Mouse (Mus musculus): ENCODE results near the gene Cemip2. TPM values are rescaled to one million over a fixed set of nuclear protein-coding genes. Genes with fewer than 3 reads are reported as not detected.

Gene Cemip2
- polyA plus RNA-seq, 1 experiment from 2014 or later = 13.0 TPM

DNA sequence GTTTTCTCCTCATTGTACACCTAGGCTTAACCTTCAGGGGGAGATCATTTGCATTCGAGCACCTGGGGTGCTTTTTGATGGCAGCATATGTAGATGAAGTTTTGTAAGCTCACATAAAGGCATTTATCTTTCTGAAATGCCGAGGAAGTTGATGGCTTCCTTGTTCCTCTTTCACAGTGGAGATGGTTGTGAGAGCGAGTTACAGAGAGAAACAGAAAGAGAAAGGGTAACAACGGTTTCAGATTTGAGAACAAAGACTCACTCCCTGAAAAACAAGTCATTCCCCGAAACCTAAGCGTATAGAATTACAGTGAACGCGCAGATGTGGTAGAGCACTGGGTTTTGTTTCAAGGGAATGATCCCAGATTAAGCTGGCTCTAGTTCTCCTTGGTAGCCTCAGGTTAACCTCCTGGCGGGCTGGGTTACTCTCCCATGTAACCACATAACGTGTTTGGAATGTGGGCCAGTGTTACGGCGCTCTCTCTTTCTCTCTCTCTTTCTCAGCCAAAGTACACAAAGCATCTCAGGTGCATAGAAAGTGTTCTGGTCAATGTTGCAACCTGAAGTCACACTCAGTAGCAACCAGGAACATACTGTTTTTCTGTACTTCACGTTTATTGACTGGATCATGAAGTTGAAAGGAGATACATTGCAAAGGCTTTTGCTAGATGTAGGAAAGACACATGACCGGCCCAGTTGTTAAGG is 40.0 kb downstream of the Cemip2 start:
- ATAC-seq (ENCODE audit: insufficient read depth, low FRiP score) = no peak
- Histone ChIP-seq H3K27ac (ENCODE audit: low read length) (no peak overlapping the region), H3K4me3 (replicated peaks; ENCODE audit: low read length) (no peak overlapping the region), H3K36me3 (ENCODE audit: control insufficient read depth, insufficient read depth, low read length) (peaks cover 26% of the 10 kb centered on the region), H3K4me1 (ENCODE audit: control insufficient read depth, insufficient read depth, low read length) (peaks cover 2% of the 10 kb centered on the region; the same call in 1 of the 2 replicates), H3K9me3 (replicated peaks; ENCODE audit: control insufficient read depth, low read length) (no peaks in the 10 kb centered on the region), H3K4me2 (ENCODE audit: low read depth, low read length) (no peak overlapping the region), H3K9ac (ENCODE audit: low read length) (no peak overlapping the region), H3K27me3 (ENCODE audit: control insufficient read depth, insufficient read depth, low read length) (no peaks in the 10 kb centered on the region)
- 81% methylated on average over 14 of the region's 14 CpGs for WGBS

DNA sequence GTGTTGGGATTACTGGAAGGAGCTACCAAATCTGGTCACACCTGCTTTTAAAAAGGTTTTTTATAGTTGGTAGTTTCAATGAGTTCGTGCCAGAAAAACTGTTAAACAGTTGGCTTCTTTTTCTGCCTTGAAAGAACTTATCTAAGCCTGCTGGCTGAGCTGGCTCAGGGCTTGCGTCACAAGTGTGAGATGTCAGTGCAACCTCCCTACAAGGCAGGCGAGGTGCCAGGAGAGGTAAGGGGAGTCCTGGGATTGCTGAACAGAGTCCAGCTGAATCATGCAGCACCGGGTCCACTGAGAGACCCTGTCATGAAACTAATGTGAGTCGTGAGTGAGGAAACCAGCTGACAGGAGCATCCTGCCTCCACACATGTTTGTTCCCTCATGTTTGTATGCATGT is 41.4 kb downstream of the Cemip2 start:
- no peak overlapping the region for H3K27ac ChIP-seq (ENCODE audit: low read length)
- H3K27me3 ChIP-seq (ENCODE audit: control insufficient read depth, insufficient read depth, low read length) = no peaks in the 10 kb centered on the region
- H3K4me3 ChIP-seq (replicated peaks; ENCODE audit: low read length) = no peak overlapping the region
- H3K4me1 ChIP-seq (ENCODE audit: control insufficient read depth, insufficient read depth, low read length) = no peaks in the 10 kb centered on the region
- no peak overlapping the region for H3K4me2 ChIP-seq (ENCODE audit: low read depth, low read length)
- 62% methylated on average over 5 of the region's 5 CpGs for WGBS
- no peak for ATAC-seq (ENCODE audit: insufficient read depth, low FRiP score)
- no peak overlapping the region for H3K9ac ChIP-seq (ENCODE audit: low read length)
- peaks cover 26% of the 10 kb centered on the region for H3K36me3 ChIP-seq (ENCODE audit: control insufficient read depth, insufficient read depth, low read length)
- H3K9me3 ChIP-seq (replicated peaks; ENCODE audit: control insufficient read depth, low read length) = no peaks in the 10 kb centered on the region

DNA sequence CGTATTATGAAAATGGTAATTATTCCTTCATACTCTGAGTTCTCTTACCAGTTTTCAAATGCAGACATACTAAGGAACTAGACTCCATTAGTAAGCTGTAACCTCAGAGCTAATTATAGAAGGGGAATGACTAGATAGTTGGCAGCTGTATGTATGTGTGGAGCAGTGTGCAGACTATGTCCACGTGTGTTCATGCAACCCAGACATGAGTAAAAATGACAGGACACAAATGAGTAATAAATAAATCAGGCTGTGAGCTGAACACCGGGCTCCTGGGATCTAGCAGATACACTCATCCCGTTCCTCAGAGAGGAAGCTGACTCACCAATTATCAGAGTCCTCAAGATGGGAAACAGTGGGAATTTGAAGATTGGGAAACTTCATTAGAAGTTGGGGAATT is 42.0 kb downstream of the Cemip2 start:
- Histone ChIP-seq H3K9ac (ENCODE audit: low read length) (no peak overlapping the region), H3K27me3 (ENCODE audit: control insufficient read depth, insufficient read depth, low read length) (no peaks in the 10 kb centered on the region), H3K4me2 (ENCODE audit: low read depth, low read length) (no peak overlapping the region), H3K36me3 (ENCODE audit: control insufficient read depth, insufficient read depth, low read length) (peaks cover 26% of the 10 kb centered on the region), H3K4me1 (ENCODE audit: control insufficient read depth, insufficient read depth, low read length) (no peaks in the 10 kb centered on the region), H3K27ac (ENCODE audit: low read length) (no peak overlapping the region), H3K4me3 (replicated peaks; ENCODE audit: low read length) (no peak overlapping the region), H3K9me3 (replicated peaks; ENCODE audit: control insufficient read depth, low read length) (no peaks in the 10 kb centered on the region)
- ATAC-seq (ENCODE audit: insufficient read depth, low FRiP score) = no peak
- WGBS = 62% methylated on average over 4 of the region's 4 CpGs

DNA sequence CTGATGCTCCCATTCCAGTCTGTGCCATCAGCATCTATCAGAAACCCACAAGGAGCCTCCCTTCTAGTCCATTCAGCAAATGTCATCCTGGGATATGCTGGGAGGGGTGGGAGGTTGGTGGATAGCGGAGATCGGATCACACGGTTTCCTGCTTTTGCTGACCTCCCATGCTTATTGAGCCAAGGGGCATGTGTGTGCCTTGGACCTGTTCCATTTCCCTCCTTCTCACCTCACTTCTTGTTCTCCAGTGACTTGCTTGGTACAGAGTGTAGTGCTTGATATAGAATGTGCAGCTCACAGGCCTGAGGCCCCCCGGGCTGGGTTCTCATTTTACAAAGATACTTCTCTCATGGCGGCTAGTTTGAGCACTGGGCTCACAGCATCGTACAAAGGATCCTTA is 43.7 kb downstream of the Cemip2 start:
- no peaks in the 10 kb centered on the region for H3K4me1 ChIP-seq (ENCODE audit: control insufficient read depth, insufficient read depth, low read length)
- no peaks in the 10 kb centered on the region for H3K27me3 ChIP-seq (ENCODE audit: control insufficient read depth, insufficient read depth, low read length)
- WGBS = 78% methylated on average over 6 of the region's 6 CpGs
- no peak overlapping the region for H3K4me2 ChIP-seq (ENCODE audit: low read depth, low read length)
- H3K27ac ChIP-seq (ENCODE audit: low read length) = no peak overlapping the region
- no peaks in the 10 kb centered on the region for H3K9me3 ChIP-seq (replicated peaks; ENCODE audit: control insufficient read depth, low read length)
- H3K36me3 ChIP-seq (ENCODE audit: control insufficient read depth, insufficient read depth, low read length) = peaks cover 15% of the 10 kb centered on the region
- H3K4me3 ChIP-seq (replicated peaks; ENCODE audit: low read length) = no peak overlapping the region
- no peak overlapping the region for H3K9ac ChIP-seq (ENCODE audit: low read length)
- no peak for ATAC-seq (ENCODE audit: insufficient read depth, low FRiP score)

DNA sequence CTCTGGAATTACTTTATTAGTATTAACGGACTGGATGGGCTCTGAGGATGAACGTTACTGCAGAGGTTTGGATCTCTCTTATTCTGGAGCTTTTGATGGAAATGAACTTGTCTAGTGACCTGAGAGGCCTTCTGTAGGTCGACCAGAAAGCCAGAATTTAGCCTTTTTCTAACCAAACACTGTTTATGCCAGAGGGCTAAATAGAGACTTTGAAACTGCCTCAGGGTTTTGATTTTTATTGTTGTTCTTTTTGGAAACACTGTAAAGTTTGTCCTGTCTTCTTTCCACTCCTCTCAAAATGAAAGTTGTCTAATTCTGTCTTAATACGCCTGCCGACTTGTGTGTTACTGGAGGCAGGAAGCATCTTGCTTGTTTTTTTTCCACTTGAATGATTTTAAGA is 46.0 kb downstream of the Cemip2 start:
- Histone ChIP-seq H3K4me2 (ENCODE audit: low read depth, low read length) (no peak overlapping the region), H3K9me3 (replicated peaks; ENCODE audit: control insufficient read depth, low read length) (no peaks in the 10 kb centered on the region), H3K36me3 (ENCODE audit: control insufficient read depth, insufficient read depth, low read length) (no peaks in the 10 kb centered on the region; the same call in 1 of the 2 replicates), H3K27ac (ENCODE audit: low read length) (no peak overlapping the region), H3K27me3 (ENCODE audit: control insufficient read depth, insufficient read depth, low read length) (no peaks in the 10 kb centered on the region), H3K4me1 (ENCODE audit: control insufficient read depth, insufficient read depth, low read length) (no peaks in the 10 kb centered on the region), H3K4me3 (replicated peaks; ENCODE audit: low read length) (no peak overlapping the region), H3K9ac (ENCODE audit: low read length) (no peak overlapping the region)
- WGBS = 82% methylated on average over 5 of the region's 5 CpGs
- no peak for ATAC-seq (ENCODE audit: insufficient read depth, low FRiP score)

DNA sequence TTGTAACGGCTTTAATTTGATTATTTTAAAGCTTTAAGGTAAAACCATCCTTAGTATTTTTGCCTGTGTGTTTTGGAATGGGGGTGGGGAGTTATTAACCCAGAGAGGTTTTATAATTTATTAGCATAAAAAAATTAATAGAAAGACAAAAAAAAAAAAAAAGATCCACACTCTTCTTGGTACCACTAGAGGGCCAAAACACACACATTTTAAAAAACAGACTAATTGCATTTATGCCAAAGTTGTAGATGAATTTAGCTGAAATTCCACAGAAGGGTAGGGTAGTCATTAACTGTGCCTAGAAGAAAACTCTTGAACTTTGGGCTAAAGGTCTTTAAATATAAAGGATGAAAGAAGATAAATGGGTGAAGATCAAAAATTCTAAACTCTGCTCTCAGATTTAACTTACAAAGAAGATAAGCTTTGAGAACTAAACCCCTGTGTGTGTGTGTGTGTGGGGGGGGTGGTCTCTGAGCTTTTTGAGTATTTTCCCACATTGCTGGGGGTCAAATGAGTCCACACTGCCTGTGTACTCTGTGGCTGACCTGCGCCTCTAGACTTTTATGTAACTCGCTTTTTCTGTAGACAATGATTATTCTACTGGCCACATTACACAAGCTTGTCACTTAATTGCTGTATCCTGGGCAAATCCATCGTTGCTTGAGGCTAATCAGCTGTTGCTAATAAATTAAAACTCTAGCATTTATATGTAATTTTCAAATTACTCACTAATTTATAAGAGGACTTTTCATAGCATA is 47.2 kb downstream of the Cemip2 start:
- Histone ChIP-seq H3K4me3 (replicated peaks; ENCODE audit: low read length) (no peak overlapping the region), H3K27ac (ENCODE audit: low read length) (no peak overlapping the region), H3K9ac (ENCODE audit: low read length) (no peak overlapping the region), H3K36me3 (ENCODE audit: control insufficient read depth, insufficient read depth, low read length) (peaks cover 4% of the 10 kb centered on the region; the same call in 1 of the 2 replicates), H3K27me3 (ENCODE audit: control insufficient read depth, insufficient read depth, low read length) (no peaks in the 10 kb centered on the region), H3K9me3 (replicated peaks; ENCODE audit: control insufficient read depth, low read length) (no peaks in the 10 kb centered on the region), H3K4me2 (ENCODE audit: low read depth, low read length) (no peak overlapping the region), H3K4me1 (ENCODE audit: control insufficient read depth, insufficient read depth, low read length) (no peaks in the 10 kb centered on the region)
- ATAC-seq (ENCODE audit: insufficient read depth, low FRiP score) = no peak
- 80% methylated on average over 4 of the region's 4 CpGs for WGBS

DNA sequence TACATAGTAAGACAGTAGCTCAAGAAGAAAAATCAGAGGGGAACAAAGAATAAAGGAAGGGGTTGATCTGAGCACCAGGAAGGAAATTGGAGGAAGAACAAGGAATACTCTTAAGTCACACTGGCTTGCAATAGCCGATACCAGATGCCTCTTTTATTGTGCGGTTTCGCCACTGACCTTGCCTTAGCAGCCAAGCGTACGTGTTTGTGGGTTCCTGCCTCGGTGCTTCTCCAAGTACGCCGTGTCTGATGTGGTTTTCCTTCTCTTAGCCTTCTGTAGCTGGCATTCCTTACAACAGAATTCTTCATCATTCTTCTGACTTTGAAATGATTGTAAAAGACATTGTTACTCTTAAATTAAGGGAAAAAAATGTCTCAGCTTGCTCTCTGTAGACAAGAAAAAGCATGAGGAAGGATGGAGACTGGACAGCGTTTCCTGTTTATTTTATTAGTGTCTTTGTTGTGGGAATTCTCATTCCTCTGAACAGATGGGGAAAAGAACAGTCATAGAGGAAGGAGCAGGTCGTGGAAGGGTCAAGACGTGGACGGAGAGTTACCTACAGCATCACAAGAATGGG is 55.4 kb downstream of the Cemip2 start:
- Histone ChIP-seq H3K4me1 (ENCODE audit: control insufficient read depth, insufficient read depth, low read length) (no peaks in the 10 kb centered on the region), H3K4me3 (replicated peaks; ENCODE audit: low read length) (no peak overlapping the region), H3K36me3 (ENCODE audit: control insufficient read depth, insufficient read depth, low read length) (peaks cover 7% of the 10 kb centered on the region; the same call in 1 of the 2 replicates), H3K27me3 (ENCODE audit: control insufficient read depth, insufficient read depth, low read length) (no peaks in the 10 kb centered on the region), H3K4me2 (ENCODE audit: low read depth, low read length) (no peak overlapping the region), H3K9ac (ENCODE audit: low read length) (no peak overlapping the region), H3K9me3 (replicated peaks; ENCODE audit: control insufficient read depth, low read length) (no peaks in the 10 kb centered on the region), H3K27ac (ENCODE audit: low read length) (no peak overlapping the region)
- no peak for ATAC-seq (ENCODE audit: insufficient read depth, low FRiP score)
- WGBS = 60% methylated on average over 12 of the region's 12 CpGs

DNA sequence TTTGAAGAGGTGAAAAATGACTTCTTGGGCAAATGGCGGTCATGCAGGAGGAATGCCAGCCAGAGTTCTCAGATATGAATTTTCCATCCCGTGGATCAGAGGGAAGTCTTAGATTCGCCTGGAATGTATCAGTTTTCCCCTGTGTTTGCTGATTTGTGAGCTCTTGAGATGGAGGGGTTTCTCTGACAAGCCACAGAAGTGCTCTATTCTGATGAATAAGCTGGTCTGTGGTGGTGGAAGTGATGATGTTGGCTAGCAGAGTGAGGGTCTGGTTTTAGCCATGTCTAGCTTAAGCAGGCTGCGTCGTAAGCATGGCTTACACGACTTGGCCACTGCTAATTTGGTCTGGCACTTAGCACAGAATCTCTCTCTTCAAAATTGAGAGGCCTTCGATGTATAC is 56.8 kb downstream of the Cemip2 start:
- WGBS = 79% methylated on average over 7 of the region's 7 CpGs
- no peaks in the 10 kb centered on the region for H3K9me3 ChIP-seq (replicated peaks; ENCODE audit: control insufficient read depth, low read length)
- ATAC-seq (ENCODE audit: insufficient read depth, low FRiP score) = no peak
- H3K36me3 ChIP-seq (ENCODE audit: control insufficient read depth, insufficient read depth, low read length) = peaks cover 4% of the 10 kb centered on the region; the same call in 1 of the 2 replicates
- no peaks in the 10 kb centered on the region for H3K27me3 ChIP-seq (ENCODE audit: control insufficient read depth, insufficient read depth, low read length)
- H3K27ac ChIP-seq (ENCODE audit: low read length) = no peak overlapping the region
- H3K9ac ChIP-seq (ENCODE audit: low read length) = no peak overlapping the region
- H3K4me3 ChIP-seq (replicated peaks; ENCODE audit: low read length) = no peak overlapping the region
- no peak overlapping the region for H3K4me2 ChIP-seq (ENCODE audit: low read depth, low read length)
- H3K4me1 ChIP-seq (ENCODE audit: control insufficient read depth, insufficient read depth, low read length) = no peaks in the 10 kb centered on the region

DNA sequence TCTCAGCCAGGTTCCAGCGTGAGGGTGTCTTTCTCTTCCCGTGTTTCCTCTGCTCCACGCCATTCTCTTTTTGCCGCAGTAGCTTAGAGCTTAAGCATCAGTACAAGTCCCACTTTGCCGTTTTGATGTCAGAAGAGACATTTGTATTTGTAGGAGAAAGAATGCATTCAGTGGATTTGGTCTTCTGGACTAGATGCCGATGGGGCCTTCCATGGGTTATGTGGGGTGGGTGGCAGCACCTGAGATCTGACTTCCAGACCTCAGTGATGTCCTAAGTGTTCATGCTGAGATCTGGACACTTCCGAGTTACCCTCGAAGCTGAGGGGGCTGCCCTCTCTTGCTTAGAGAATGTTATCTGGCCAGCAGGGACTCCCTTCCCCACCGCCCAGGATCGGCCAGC is 72.6 kb downstream of the Cemip2 start:
- WGBS = 85% methylated on average over 10 of the region's 10 CpGs
- Histone ChIP-seq H3K4me1 (ENCODE audit: control insufficient read depth, insufficient read depth, low read length) (no peaks in the 10 kb centered on the region), H3K27ac (ENCODE audit: low read length) (no peak overlapping the region), H3K36me3 (ENCODE audit: control insufficient read depth, insufficient read depth, low read length) (peaks cover 4% of the 10 kb centered on the region; the same call in 1 of the 2 replicates), H3K4me3 (replicated peaks; ENCODE audit: low read length) (no peak overlapping the region), H3K9me3 (replicated peaks; ENCODE audit: control insufficient read depth, low read length) (no peaks in the 10 kb centered on the region), H3K4me2 (ENCODE audit: low read depth, low read length) (no peak overlapping the region), H3K9ac (ENCODE audit: low read length) (no peak overlapping the region), H3K27me3 (ENCODE audit: control insufficient read depth, insufficient read depth, low read length) (no peaks in the 10 kb centered on the region)
- ATAC-seq (ENCODE audit: insufficient read depth, low FRiP score) = no peak
